Mouse (Mus musculus): Measurements from ENCODE around the gene Nfix. TPM values are rescaled to one million over a fixed set of nuclear protein-coding genes. Genes with fewer than 3 reads are reported as not detected.

Nfix gene
- polyA plus RNA-seq, 1 experiment from 2014 or later: 67.4 TPM

DNA sequence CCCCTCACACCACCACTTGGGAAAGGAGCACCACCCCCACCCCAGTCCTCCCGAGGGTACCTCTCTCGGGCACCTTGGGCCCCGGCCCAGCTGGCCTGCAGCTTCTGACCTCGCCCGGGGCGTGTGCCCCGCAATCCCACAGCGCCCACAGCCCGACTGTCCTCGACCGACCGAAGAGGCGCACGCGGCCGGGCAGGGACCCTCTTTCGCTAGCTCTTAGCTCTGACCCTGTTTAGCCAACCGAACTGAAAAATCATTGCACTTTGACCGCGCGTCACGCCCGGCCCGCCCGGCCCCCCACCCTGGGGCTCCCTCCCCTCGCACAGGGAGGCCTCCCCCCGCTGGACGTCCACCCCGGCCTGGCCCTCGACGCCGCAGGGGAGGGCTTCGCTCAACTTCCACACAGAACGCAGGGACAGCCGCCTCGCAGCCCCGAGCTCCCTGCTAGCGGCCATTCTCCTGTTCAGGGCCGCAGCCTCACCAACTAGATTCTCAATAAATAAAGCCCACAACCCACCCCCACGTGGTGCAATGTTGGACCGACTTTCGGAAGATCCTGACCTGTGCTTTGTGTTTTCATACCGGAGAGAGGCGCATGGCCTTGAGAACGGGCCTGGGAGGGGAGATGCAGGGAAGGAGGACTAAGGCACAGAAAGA lies 93.4 kb downstream of the Nfix start:
- H3K36me3 ChIP-seq (ENCODE audit: control insufficient read depth, insufficient read depth, low read length): peaks cover 38% of the 10 kb centered on the region
- H3K4me2 ChIP-seq (ENCODE audit: low read depth, low read length): peak overlapping the region; percentile 27
- H3K9ac ChIP-seq (ENCODE audit: low read depth, low read length): peak overlapping the region; percentile 49; the same call in 1 of the 2 replicates
- H3K4me1 ChIP-seq (ENCODE audit: control insufficient read depth, insufficient read depth, low read length): peaks cover 49% of the 10 kb centered on the region
- 18% methylated on average over 29 of the region's 45 CpGs for WGBS
- H3K4me3 ChIP-seq (ENCODE audit: low read depth, low read length): peak overlapping the region; percentile 18
- no peak overlapping the region; the same call in 1 of the 2 replicates for H3K27ac ChIP-seq (replicated peaks; ENCODE audit: low read depth, low read length)
- peaks cover 64% of the 10 kb centered on the region for H3K27me3 ChIP-seq (replicated peaks; ENCODE audit: control insufficient read depth, insufficient read depth, low read length)
- H3K9me3 ChIP-seq (ENCODE audit: control insufficient read depth, low read length): no peaks in the 10 kb centered on the region
- ATAC-seq (ENCODE audit: low read depth) (no peak), DNase-seq (ENCODE audit: low spot score) (no peak)

DNA sequence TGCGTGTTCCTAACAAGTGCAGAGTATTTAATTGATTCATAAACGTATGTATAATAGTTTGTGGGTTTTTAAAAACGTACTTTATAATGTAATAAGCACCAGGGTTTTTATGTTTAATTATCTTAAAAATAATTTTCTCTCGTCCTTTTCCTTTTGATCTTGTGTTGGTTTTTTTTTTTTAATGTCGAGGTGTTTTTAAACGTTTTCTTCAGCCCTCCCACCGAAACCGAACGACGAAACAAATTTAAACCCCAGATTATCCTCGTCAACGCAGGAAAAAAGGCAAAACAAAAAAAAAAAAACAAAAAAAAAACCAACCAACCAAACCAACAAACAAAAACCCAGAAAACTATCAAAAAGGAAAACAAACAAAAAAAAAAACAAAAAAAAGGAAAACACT lies 94.2 kb downstream of the Nfix start:
- ATAC-seq (ENCODE audit: low read depth) (no peak), DNase-seq (ENCODE audit: low spot score) (no peak)
- Histone ChIP-seq H3K4me2 (ENCODE audit: low read depth, low read length) (peak overlapping the region; percentile 43), H3K27ac (replicated peaks; ENCODE audit: low read depth, low read length) (no peak overlapping the region), H3K4me3 (ENCODE audit: low read depth, low read length) (0 out of 2 replicates have a peak overlapping the region, but pooled peaks have one; percentile 24), H3K9ac (ENCODE audit: low read depth, low read length) (0 out of 2 replicates have a peak overlapping the region, but pooled peaks have one; percentile 54), H3K4me1 (ENCODE audit: control insufficient read depth, insufficient read depth, low read length) (peaks cover 41% of the 10 kb centered on the region), H3K27me3 (replicated peaks; ENCODE audit: control insufficient read depth, insufficient read depth, low read length) (peaks cover 71% of the 10 kb centered on the region), H3K36me3 (ENCODE audit: control insufficient read depth, insufficient read depth, low read length) (peaks cover 30% of the 10 kb centered on the region), H3K9me3 (ENCODE audit: control insufficient read depth, low read length) (no peaks in the 10 kb centered on the region)
- 18% methylated on average over 12 of the region's 12 CpGs for WGBS

DNA sequence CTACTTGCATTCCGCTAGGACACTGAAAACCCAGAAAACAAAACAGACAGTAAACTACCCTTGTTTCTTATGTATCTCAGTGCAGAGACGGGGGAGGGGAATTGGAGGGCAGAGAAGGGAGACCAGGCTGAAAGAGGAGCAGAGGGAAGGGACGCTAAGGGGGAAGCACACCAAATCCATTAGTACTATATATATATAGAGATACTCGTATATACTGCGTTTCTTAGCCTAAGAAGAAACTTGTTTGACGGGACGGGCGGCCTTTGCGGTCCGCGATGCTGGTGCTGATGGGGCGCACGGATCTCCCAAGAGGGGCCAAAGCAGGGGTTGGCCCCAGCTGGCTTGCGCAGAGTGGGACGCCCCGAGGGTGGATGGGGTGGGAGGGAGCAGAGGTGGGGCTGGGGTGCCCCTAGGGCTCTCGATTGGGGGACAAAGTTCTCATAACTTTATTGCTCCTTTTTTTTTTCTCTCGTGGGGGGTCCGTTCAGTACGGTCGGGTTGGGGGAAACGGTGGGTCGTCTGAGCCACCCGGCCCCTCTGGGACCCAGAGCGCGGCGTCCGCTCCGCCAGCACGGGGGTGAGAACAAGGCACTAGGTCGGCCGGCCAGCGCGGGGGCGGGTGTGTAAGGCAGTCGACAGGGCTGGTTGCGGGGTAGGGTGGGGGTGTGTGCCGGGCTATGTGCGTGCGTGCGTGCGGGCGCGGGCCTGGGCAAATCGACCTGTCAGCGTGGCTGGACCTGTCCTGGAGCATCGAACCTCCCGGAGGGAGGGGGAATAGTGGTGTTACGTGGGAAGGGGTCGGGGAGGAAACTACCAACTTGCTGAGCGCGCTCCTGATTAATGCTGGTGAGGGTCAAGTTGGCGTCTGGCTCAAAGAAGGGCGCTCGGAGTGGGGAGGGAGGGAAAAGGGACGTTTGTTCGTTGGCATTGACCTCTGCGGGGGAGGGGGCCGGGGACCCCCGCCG lies 95.0 kb downstream of the Nfix start:
- Histone ChIP-seq H3K4me2 (ENCODE audit: low read depth, low read length) (peak overlapping the region; percentile 43), H3K4me3 (ENCODE audit: low read depth, low read length) (peak overlapping the region; percentile 24), H3K9ac (ENCODE audit: low read depth, low read length) (peak overlapping the region; percentile 54; the same call in 1 of the 2 replicates), H3K36me3 (ENCODE audit: control insufficient read depth, insufficient read depth, low read length) (peaks cover 27% of the 10 kb centered on the region), H3K27me3 (replicated peaks; ENCODE audit: control insufficient read depth, insufficient read depth, low read length) (peaks cover 71% of the 10 kb centered on the region), H3K9me3 (ENCODE audit: control insufficient read depth, low read length) (no peaks in the 10 kb centered on the region), H3K4me1 (ENCODE audit: control insufficient read depth, insufficient read depth, low read length) (peaks cover 41% of the 10 kb centered on the region), H3K27ac (replicated peaks; ENCODE audit: low read depth, low read length) (0 out of 2 replicates have a peak overlapping the region, but pooled peaks have one; percentile 15)
- DNase-seq (ENCODE audit: low spot score) (peak; percentile 39), ATAC-seq (ENCODE audit: low read depth) (no peak)
- 9% methylated on average over 54 of the region's 61 CpGs for WGBS

DNA sequence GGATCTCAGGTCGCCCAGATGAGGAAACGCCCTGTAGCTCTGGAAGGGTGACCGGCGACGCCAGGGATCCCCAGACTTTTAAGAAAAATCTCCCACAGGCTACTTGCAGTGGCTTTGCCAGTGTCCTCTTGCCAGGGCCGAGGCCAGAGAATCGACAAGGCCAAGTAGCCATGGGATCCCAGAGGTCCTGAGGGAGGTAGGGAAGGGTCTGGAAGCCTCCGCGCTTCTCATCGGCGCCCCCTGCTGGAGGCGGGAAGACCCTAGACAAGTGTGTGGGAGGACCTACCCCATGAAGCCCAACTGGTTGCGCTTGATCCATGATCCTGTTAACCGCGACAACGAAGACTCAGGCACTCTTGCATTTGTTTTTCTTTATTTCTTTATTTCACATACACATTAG lies 95.8 kb downstream of the Nfix start:
- ATAC-seq (ENCODE audit: low read depth): peak; percentile 44; the same call in 1 of the 2 replicates
- Histone ChIP-seq H3K4me2 (ENCODE audit: low read depth, low read length) (peak overlapping the region; percentile 43), H3K9ac (ENCODE audit: low read depth, low read length) (no peak overlapping the region), H3K4me1 (ENCODE audit: control insufficient read depth, insufficient read depth, low read length) (peaks cover 37% of the 10 kb centered on the region), H3K4me3 (ENCODE audit: low read depth, low read length) (peak overlapping the region; percentile 18; the same call in 1 of the 2 replicates), H3K9me3 (ENCODE audit: control insufficient read depth, low read length) (no peaks in the 10 kb centered on the region), H3K36me3 (ENCODE audit: control insufficient read depth, insufficient read depth, low read length) (peaks cover 30% of the 10 kb centered on the region), H3K27ac (replicated peaks; ENCODE audit: low read depth, low read length) (0 out of 2 replicates have a peak overlapping the region, but pooled peaks have one; percentile 1), H3K27me3 (replicated peaks; ENCODE audit: control insufficient read depth, insufficient read depth, low read length) (peaks cover 71% of the 10 kb centered on the region)
- WGBS: 6% methylated on average over 16 of the region's 16 CpGs
- peak; percentile 82 for DNase-seq (ENCODE audit: low spot score)

DNA sequence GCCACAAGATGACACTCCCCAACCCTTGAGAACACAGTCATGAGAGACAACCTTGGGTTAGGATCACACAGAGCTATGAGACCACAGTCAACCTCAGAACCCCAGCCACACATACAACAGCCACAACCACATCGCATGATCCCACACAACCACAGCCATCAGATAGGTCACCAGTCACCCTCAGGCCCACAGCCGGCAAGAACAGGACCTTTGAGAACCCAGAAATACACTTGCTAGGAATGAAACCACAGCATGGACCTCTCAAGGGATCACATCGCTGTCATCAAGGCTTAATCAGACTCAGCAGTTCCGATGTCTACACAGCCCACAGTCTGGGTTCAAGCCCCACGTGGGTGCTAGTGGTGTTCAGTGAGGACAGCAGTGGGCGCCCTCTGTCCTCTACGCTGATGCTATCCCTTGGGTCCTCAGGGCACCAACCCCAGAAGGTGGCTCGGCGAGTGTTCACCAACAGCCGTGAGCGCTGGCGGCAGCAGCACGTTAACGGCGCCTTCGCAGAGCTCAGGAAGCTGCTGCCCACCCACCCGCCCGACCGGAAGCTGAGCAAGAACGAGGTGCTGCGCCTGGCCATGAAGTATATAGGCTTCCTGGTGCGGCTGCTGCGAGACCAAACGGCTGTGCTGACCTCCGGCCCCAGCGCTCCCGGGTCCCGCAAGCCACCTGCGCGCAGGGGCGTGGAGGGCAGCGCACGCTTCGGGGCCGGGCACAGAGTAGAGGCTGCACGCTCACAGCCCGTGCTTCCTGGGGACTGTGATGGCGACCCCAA lies 96.5 kb downstream of the Nfix start:
- Histone ChIP-seq H3K9me3 (ENCODE audit: control insufficient read depth, low read length) (no peaks in the 10 kb centered on the region), H3K27me3 (replicated peaks; ENCODE audit: control insufficient read depth, insufficient read depth, low read length) (peaks cover 69% of the 10 kb centered on the region), H3K4me2 (ENCODE audit: low read depth, low read length) (peak overlapping the region; percentile 33; the same call in 1 of the 2 replicates), H3K36me3 (ENCODE audit: control insufficient read depth, insufficient read depth, low read length) (peaks cover 33% of the 10 kb centered on the region), H3K4me1 (ENCODE audit: control insufficient read depth, insufficient read depth, low read length) (peaks cover 30% of the 10 kb centered on the region), H3K4me3 (ENCODE audit: low read depth, low read length) (peak overlapping the region; percentile 18), H3K9ac (ENCODE audit: low read depth, low read length) (peak overlapping the region; percentile 30; the same call in 1 of the 2 replicates), H3K27ac (replicated peaks; ENCODE audit: low read depth, low read length) (0 out of 2 replicates have a peak overlapping the region, but pooled peaks have one; percentile 1)
- no peak for DNase-seq (ENCODE audit: low spot score)
- WGBS: 15% methylated on average over 30 of the region's 38 CpGs
- no peak for ATAC-seq (ENCODE audit: low read depth)

DNA sequence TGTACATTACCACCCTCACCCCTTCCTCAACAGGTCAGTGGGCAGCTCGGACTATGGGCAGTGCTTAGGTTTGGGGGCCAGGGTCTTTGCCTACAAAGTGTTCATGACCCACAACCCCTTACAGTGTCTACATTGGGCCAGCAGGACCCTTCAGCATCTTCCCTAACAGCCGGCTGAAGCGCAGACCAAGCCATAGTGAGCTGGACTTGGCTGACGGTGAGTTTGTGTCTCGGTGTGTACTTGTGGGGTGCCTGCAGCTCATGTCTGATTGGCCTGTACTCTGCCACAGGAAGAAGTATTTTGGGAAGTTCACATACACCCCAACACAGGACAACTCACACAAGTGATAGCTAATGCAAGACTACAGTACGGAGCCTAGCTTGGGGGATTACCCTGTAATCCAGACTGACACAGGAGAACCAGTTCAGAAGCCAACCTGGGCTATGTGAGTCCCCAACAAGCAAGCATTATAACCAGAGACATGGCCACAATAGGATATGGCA lies 97.1 kb downstream of the Nfix start:
- H3K36me3 ChIP-seq (ENCODE audit: control insufficient read depth, insufficient read depth, low read length): peaks cover 34% of the 10 kb centered on the region
- H3K27ac ChIP-seq (replicated peaks; ENCODE audit: low read depth, low read length): no peak overlapping the region
- no peak overlapping the region for H3K9ac ChIP-seq (ENCODE audit: low read depth, low read length)
- 88% methylated on average over 6 of the region's 6 CpGs for WGBS
- H3K4me1 ChIP-seq (ENCODE audit: control insufficient read depth, insufficient read depth, low read length): peaks cover 27% of the 10 kb centered on the region
- no peak overlapping the region for H3K4me3 ChIP-seq (ENCODE audit: low read depth, low read length)
- no peaks in the 10 kb centered on the region for H3K9me3 ChIP-seq (ENCODE audit: control insufficient read depth, low read length)
- DNase-seq (ENCODE audit: low spot score): no peak
- H3K4me2 ChIP-seq (ENCODE audit: low read depth, low read length): peak overlapping the region; percentile 16; the same call in 1 of the 2 replicates
- no peak for ATAC-seq (ENCODE audit: low read depth)
- peaks cover 63% of the 10 kb centered on the region for H3K27me3 ChIP-seq (replicated peaks; ENCODE audit: control insufficient read depth, insufficient read depth, low read length)

GRCm38 (mm10) chr8:84702561-84702960 lies 97.6 kb downstream of the Nfix start:
- Histone ChIP-seq H3K4me3 (ENCODE audit: low read depth, low read length) (0 out of 2 replicates have a peak overlapping the region, but pooled peaks have one; percentile 22), H3K9me3 (ENCODE audit: control insufficient read depth, low read length) (no peaks in the 10 kb centered on the region), H3K36me3 (ENCODE audit: control insufficient read depth, insufficient read depth, low read length) (peaks cover 34% of the 10 kb centered on the region), H3K9ac (ENCODE audit: low read depth, low read length) (no peak overlapping the region), H3K27ac (replicated peaks; ENCODE audit: low read depth, low read length) (no peak overlapping the region), H3K4me2 (ENCODE audit: low read depth, low read length) (peak overlapping the region; percentile 16; the same call in 1 of the 2 replicates), H3K4me1 (ENCODE audit: control insufficient read depth, insufficient read depth, low read length) (peaks cover 22% of the 10 kb centered on the region), H3K27me3 (replicated peaks; ENCODE audit: control insufficient read depth, insufficient read depth, low read length) (peaks cover 59% of the 10 kb centered on the region)
- ATAC-seq (ENCODE audit: low read depth) (no peak), DNase-seq (ENCODE audit: low spot score) (no peak)
- WGBS: 78% methylated on average over 9 of the region's 9 CpGs

All from embryonic facial prominence, embryonic 14.5 days (tissue).